Mouse (Mus musculus): ENCODE data around the gene Tceal3. TPM values are rescaled to one million over a fixed set of nuclear protein-coding genes. Genes with fewer than 3 reads are reported as not detected.
"Not testable (repeated sequence)": the region's sequence is repeated elsewhere in the genome, so short reads cannot be mapped to it uniquely, and the experiment has no call there.

The Tceal3 gene
- polyA plus RNA-seq (2016; fragmentation: Nextera tagmentation; extraction: Ambion mirVana): 26.4 and 28.6 TPM in 2 replicates

- H3K36me3 ChIP-seq: no peaks in the 10 kb centered on the region
- H3K9me3 ChIP-seq: no peaks in the 10 kb centered on the region
- H3K9ac ChIP-seq: peak within 1 kb of the TSS; percentile 35; the same call in 1 of the 2 replicates
- peak within 1 kb of the TSS; percentile 47 for H3K4me2 ChIP-seq (replicated peaks)
- peak; percentile 95 for ATAC-seq (ENCODE audit: low FRiP score, low read depth)
- no peak within 1 kb of the TSS; the same call in 1 of the 2 replicates for H3K27ac ChIP-seq
- H3K4me1 ChIP-seq: no peaks in the 10 kb centered on the region
- no peaks in the 10 kb centered on the region for H3K27me3 ChIP-seq (replicated peaks)
- 34% methylated on average over 12 of the region's 12 CpGs for WGBS
- H3K4me3 ChIP-seq: peak within 1 kb of the TSS; percentile 27; the same call in 1 of the 2 replicates
These were observed at the start of gene Tceal3 for GRCm38 (mm10) chrX:136590199-136590896. TSS of gene Tceal3 (plus strand) at chrX:136590842.

GRCm38 (mm10) chrX:136543956-136544355, 46.7 kb upstream of the Tceal3 start, which contains the start of gene Kir3dl2:
TSS of gene Kir3dl2 (minus strand) at chrX:136544056.
- H3K36me3 ChIP-seq; H3K4me1 ChIP-seq; H3K4me2 ChIP-seq (replicated peaks); H3K4me3 ChIP-seq; H3K27ac ChIP-seq; ATAC-seq (ENCODE audit: low FRiP score, low read depth); H3K27me3 ChIP-seq (replicated peaks); H3K9me3 ChIP-seq; H3K9ac ChIP-seq: not testable (repeated sequence)
- WGBS: 78% methylated on average over 1 of the region's 1 CpGs

- WGBS: 91% methylated on average over 9 of the region's 9 CpGs
- H3K4me1 ChIP-seq; H3K27ac ChIP-seq; H3K4me2 ChIP-seq (replicated peaks); H3K9me3 ChIP-seq; H3K4me3 ChIP-seq; H3K9ac ChIP-seq; H3K36me3 ChIP-seq; H3K27me3 ChIP-seq (replicated peaks); ATAC-seq (ENCODE audit: low FRiP score, low read depth): not testable (repeated sequence)
These were observed 21.5 kb upstream of the Tceal3 start for GRCm38 (mm10) chrX:136569094-136569493.

- H3K4me2 ChIP-seq (replicated peaks): no peak overlapping the region
- no peaks in the 10 kb centered on the region for H3K4me1 ChIP-seq
- 89% methylated on average over 1 of the region's 1 CpGs for WGBS
- H3K9ac ChIP-seq: no peak overlapping the region
- H3K9me3 ChIP-seq: no peaks in the 10 kb centered on the region
- no peaks in the 10 kb centered on the region for H3K36me3 ChIP-seq
- no peaks in the 10 kb centered on the region for H3K27me3 ChIP-seq (replicated peaks)
- H3K4me3 ChIP-seq: no peak overlapping the region
- H3K27ac ChIP-seq: no peak overlapping the region
- ATAC-seq (ENCODE audit: low FRiP score, low read depth): no peak
These were observed 6.0 kb upstream of the Tceal3 start for GRCm38 (mm10) chrX:136584617-136585016.

GRCm38 (mm10) chrX:136590897-136591257, 235 bp downstream of the Tceal3 start:
- Histone ChIP-seq H3K9me3 (no peaks in the 10 kb centered on the region), H3K4me1 (no peaks in the 10 kb centered on the region), H3K36me3 (no peaks in the 10 kb centered on the region), H3K4me2 (replicated peaks) (peak overlapping the region; percentile 47), H3K27me3 (replicated peaks) (no peaks in the 10 kb centered on the region), H3K4me3 (peak overlapping the region; percentile 27; the same call in 1 of the 2 replicates), H3K9ac (peak overlapping the region; percentile 35; the same call in 1 of the 2 replicates), H3K27ac (no peak overlapping the region; the same call in 1 of the 2 replicates)
- WGBS: 21% methylated on average over 2 of the region's 2 CpGs
- no peak; the same call in 1 of the 2 replicates for ATAC-seq (ENCODE audit: low FRiP score, low read depth)

GRCm38 (mm10) chrX:136599416-136599815, 8.8 kb downstream of the Tceal3 start:
- Histone ChIP-seq H3K4me3 (no peak overlapping the region), H3K4me1 (no peaks in the 10 kb centered on the region), H3K4me2 (replicated peaks) (no peak overlapping the region), H3K9ac (no peak overlapping the region), H3K9me3 (no peaks in the 10 kb centered on the region), H3K27ac (no peak overlapping the region), H3K36me3 (no peaks in the 10 kb centered on the region), H3K27me3 (replicated peaks) (no peaks in the 10 kb centered on the region)
- ATAC-seq (ENCODE audit: low FRiP score, low read depth): no peak
- WGBS: 19% methylated on average over 3 of the region's 3 CpGs

GRCm38 (mm10) chrX:136606951-136607350, 16.3 kb downstream of the Tceal3 start:
- no peaks in the 10 kb centered on the region for H3K9me3 ChIP-seq
- no peak overlapping the region for H3K4me2 ChIP-seq (replicated peaks)
- 78% methylated on average over 4 of the region's 4 CpGs for WGBS
- no peaks in the 10 kb centered on the region for H3K36me3 ChIP-seq
- no peak for ATAC-seq (ENCODE audit: low FRiP score, low read depth)
- H3K4me1 ChIP-seq: no peaks in the 10 kb centered on the region
- no peaks in the 10 kb centered on the region for H3K27me3 ChIP-seq (replicated peaks)
- no peak overlapping the region for H3K9ac ChIP-seq
- H3K4me3 ChIP-seq: no peak overlapping the region
- H3K27ac ChIP-seq: no peak overlapping the region

GRCm38 (mm10) chrX:136607395-136607794, 16.8 kb downstream of the Tceal3 start:
- no peak overlapping the region for H3K4me2 ChIP-seq (replicated peaks)
- H3K4me3 ChIP-seq: no peak overlapping the region
- no peak for ATAC-seq (ENCODE audit: low FRiP score, low read depth)
- H3K9ac ChIP-seq: no peak overlapping the region
- H3K36me3 ChIP-seq: no peaks in the 10 kb centered on the region
- no peaks in the 10 kb centered on the region for H3K4me1 ChIP-seq
- H3K27me3 ChIP-seq (replicated peaks): no peaks in the 10 kb centered on the region
- no peak overlapping the region for H3K27ac ChIP-seq
- WGBS: 43% methylated on average over 3 of the region's 3 CpGs
- no peaks in the 10 kb centered on the region for H3K9me3 ChIP-seq

GRCm38 (mm10) chrX:136611346-136611745, 20.7 kb downstream of the Tceal3 start:
- Histone ChIP-seq H3K9ac (no peak overlapping the region), H3K36me3 (no peaks in the 10 kb centered on the region), H3K4me1 (no peaks in the 10 kb centered on the region), H3K9me3 (no peaks in the 10 kb centered on the region), H3K4me3 (no peak overlapping the region), H3K4me2 (replicated peaks) (no peak overlapping the region), H3K27ac (no peak overlapping the region), H3K27me3 (replicated peaks) (no peaks in the 10 kb centered on the region)
- ATAC-seq (ENCODE audit: low FRiP score, low read depth): no peak
- WGBS: 64% methylated on average over 3 of the region's 3 CpGs

- not testable (repeated sequence) for H3K9me3 ChIP-seq; H3K4me3 ChIP-seq; H3K4me1 ChIP-seq; H3K27me3 ChIP-seq (replicated peaks); ATAC-seq (ENCODE audit: low FRiP score, low read depth); H3K36me3 ChIP-seq; H3K9ac ChIP-seq; H3K4me2 ChIP-seq (replicated peaks); H3K27ac ChIP-seq
- 75% methylated on average over 3 of the region's 3 CpGs for WGBS
These were observed 25.2 kb downstream of the Tceal3 start for GRCm38 (mm10) chrX:136615889-136616288.

GRCm38 (mm10) chrX:136624905-136625569, 34.4 kb downstream of the Tceal3 start:
- Histone ChIP-seq H3K4me1 (no peaks in the 10 kb centered on the region), H3K36me3 (no peaks in the 10 kb centered on the region), H3K4me2 (replicated peaks) (no peak overlapping the region), H3K27me3 (replicated peaks) (no peaks in the 10 kb centered on the region), H3K4me3 (no peak overlapping the region), H3K27ac (no peak overlapping the region), H3K9ac (no peak overlapping the region), H3K9me3 (no peaks in the 10 kb centered on the region)
- 62% methylated on average over 9 of the region's 9 CpGs for whole genome bisulfite sequencing
- ATAC-seq (ENCODE audit: low FRiP score, low read depth): no peak

GRCm38 (mm10) chrX:136625959-136626358, 35.3 kb downstream of the Tceal3 start:
- H3K9me3 ChIP-seq: no peaks in the 10 kb centered on the region
- H3K4me2 ChIP-seq (replicated peaks): no peak overlapping the region
- no peaks in the 10 kb centered on the region for H3K4me1 ChIP-seq
- H3K4me3 ChIP-seq: no peak overlapping the region
- no peak overlapping the region for H3K27ac ChIP-seq
- no peaks in the 10 kb centered on the region for H3K27me3 ChIP-seq (replicated peaks)
- H3K36me3 ChIP-seq: no peaks in the 10 kb centered on the region
- 78% methylated on average over 4 of the region's 4 CpGs for WGBS
- ATAC-seq (ENCODE audit: low FRiP score, low read depth): no peak
- H3K9ac ChIP-seq: no peak overlapping the region

Data from neural tube, embryonic 12.5 days (tissue).